Mouse (Mus musculus) 3T3-L1 (cell line): ENCODE data around the gene Celf2.

ENCODE experiments used
- DNase-seq: peaks from one replicate; pipeline ENCODE4 v3.0.0-alpha.2; 2015; ENCODE audit warnings: low read depth, low spot score

Gene Celf2

DNA sequence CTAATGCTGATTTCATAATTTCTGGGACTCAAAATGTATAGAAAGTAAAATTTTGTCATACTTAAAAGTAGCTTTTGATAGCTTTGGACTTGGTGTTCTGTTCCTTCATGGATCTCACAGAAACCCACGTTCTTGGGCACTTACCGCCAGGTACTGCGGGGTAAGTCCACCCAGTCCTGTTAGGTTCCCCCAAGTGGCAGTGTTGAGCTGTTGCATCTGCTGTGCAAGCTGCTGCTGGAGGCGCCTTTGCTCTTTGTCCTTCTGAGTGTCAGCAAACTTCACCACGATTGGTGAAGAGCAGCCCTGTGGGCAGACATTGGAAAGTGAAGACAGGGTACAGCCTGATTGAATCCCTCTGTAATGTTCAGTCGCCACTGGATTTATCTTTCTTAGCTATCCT lies 905.5 kb downstream of the Celf2 start:
- no peak for DNase-seq

- DNase-seq: no peak
These were observed 907.2 kb downstream of the Celf2 start for GRCm38 (mm10) chr2:6602163-6602562.

DNA sequence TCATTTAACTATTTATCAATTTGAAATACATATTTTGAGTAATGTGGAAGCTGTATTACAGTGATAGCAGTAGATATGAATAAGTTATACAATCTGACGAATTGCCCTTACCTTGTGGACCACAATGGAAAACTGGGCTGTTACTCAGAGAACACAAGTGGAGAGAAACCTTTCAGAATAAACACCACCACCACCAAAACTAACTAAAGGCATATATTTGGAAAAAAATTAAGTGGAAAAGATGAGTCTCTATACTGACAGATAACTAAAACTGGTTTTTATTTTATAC lies 910.5 kb downstream of the Celf2 start:
- DNase-seq: no peak

DNA sequence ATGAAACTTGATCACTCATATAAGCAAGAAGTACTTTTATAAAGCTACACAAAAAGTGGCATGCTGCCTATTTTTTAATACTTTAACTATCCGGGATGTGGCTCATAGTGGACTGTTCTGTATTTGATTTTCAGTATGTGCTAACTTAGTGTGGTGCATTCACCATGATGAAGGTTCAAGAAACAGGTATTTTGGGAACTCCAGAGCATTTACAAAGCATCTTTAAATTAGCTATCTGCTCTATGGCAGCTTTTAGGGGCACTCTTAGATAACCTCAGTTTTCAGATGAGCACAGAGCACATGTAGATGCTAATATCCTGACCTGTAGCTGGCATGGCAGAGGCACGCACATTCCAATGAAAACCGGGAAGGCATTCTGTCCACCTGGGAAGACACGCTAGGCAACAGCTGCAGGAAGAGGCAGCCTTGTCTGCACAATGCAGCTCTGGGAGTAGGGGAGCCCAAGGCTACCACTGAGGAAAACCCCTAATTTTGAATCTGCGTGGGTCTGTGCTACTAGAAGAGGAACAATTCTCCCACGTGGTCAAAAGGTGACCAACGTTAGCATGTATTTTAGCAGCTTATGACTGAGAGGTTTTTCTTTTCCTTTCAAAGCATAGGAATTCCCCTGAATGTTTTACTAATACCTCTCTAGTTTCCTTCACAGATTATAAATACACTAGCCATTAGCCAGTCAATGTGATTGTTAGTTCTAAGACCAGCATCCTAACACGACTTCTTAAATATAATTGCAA lies 911.1 kb downstream of the Celf2 start:
- no peak for DNase-seq

DNA sequence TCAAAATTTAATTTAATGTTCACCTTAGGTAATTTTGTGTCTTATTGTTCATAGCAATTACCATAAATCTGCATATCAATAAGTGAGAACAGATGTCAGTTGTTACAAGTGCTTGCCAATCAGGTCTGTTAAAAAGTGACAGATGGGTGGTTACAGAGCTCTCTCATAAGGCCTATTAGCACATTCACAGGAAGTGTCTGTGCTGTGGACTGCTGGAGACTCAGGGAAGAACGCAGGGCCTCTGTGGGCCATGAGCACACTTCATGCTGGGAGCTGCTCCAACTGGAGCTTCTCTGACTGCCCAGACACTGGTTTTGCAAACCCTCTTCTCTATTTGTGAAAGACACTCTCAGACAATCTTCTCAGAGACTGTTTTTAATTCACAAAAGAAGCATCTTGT lies 914.6 kb downstream of the Celf2 start:
- peak; percentile 63 for DNase-seq

- peak; percentile 77 for DNase-seq
These were observed 915.2 kb downstream of the Celf2 start for GRCm38 (mm10) chr2:6594160-6594559.

DNA sequence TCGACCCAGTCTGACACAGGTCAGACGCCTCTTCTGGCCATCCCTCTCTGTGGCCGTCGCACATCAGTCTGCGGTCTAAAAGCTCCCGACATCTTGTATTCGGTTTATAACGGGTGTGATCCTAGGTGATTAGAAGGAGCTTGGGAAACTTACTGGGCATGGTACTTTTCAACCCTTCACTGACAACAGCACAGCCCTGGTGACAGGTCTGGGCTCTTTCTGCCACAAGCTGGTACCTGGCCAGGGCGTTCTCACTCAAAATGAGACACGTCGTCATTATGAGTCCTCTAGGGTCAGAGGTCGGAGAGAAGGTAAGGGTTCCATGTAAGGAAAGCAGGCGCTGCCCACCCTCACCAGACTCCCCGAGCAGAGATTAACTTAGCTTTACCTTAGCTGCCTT lies 915.6 kb downstream of the Celf2 start:
- DNase-seq: peak; percentile 3

DNA sequence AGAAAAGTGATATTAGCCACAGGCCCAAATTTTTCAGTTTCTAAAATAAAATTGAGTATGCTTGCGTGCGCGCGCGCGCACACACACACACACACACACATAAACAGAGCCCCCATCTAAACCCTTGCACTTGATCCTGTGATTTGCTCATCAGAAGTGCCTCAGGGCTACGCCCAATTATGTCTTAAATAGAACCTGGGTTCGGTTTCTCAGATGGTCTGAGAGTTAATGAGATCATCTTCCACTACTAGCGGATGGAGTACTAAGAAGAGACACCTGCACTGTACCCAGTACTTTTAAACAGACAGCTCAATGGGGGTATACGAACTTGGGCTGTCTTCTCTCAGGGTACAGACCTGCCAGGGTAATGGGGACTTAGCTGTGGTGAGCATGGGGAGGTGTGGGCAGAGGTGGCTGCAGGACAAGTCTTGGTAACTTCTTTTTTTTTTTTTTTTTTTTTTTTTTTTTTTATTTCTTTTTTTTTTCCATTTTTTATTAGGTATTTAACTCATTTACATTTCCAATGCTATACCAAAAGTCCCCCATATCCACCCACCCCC lies 923.2 kb downstream of the Celf2 start:
- no peak for DNase-seq

DNA sequence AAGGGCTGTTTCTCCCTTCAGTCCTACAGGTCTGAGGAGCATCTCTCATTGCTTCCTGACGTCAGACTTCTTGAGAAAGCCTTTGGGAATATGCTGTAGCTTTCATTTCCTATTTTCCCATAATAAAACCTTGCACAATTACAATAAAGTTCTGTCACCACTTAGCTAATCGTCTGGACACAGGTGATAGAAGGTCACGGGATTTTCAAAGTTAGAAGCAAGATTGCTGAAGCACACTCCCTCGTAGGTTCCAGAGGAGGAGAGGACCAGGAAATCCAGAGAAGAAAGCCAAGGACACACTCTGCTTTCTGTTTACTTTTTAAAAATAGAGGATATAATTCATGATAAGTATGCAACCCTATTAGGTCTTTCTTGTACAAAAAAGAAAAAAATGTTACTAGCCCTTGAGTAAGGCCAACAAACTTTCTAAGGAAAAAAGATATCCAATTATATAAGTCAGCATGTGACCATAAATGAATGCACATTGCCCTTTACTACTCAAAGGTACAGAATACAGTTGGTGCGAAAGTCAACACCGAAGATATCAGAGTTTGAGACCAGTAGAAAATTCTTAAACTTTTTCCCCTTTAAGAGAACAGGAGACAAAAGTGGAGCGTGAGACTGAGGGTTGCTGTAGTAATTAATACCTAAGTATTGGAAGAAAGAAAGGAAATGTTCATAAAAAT lies 924.2 kb downstream of the Celf2 start:
- DNase-seq: no peak

- peak; percentile 45 for DNase-seq
These were observed 926.7 kb downstream of the Celf2 start for GRCm38 (mm10) chr2:6582711-6583110.

DNA sequence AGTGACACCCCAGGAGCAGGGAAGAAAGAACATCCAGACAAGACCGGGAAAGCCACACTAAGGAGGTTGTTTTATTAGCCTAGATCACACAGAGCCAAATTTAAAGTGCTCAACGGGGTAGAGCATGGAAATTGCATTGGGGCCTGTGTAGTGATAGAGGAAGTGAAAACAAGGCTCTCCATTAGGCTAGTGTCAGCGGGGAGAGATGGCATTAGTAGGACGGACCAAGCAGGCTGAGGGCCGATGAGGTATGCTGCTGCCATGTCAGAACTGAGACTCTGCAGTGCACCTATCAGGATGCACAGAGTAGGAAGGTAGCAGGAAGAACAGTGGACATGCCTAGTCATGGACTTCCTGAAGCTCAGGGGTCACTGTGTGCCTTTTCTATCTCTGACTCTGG lies 929.3 kb downstream of the Celf2 start:
- DNase-seq: no peak

- DNase-seq: peak; percentile 20
These were observed 934.0 kb downstream of the Celf2 start for GRCm38 (mm10) chr2:6575316-6575715.

DNA sequence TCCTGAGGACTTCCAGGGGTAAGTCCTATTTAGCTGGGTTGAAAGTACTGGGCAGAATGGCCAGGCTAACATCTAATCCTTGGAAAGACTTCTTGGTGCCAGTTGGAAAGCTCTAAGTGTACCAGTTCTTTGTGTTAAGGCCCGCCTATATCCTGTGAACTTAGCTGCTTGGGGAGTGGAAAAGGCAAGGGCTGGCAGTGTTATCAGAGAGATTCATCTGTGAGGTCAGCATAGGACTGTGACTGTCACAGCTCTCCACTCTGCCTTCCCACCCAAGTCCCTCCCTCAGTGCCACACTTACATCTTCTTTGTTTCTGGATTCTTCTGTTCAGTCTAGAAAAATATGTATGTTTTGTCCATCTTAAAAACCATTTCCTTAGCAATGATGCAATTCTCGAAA lies 935.7 kb downstream of the Celf2 start:
- no peak for DNase-seq

GRCm38 (mm10) chr2:6572976-6573375 lies 936.4 kb downstream of the Celf2 start:
- no peak for DNase-seq

- DNase-seq: no peak
These were observed 940.3 kb downstream of the Celf2 start for GRCm38 (mm10) chr2:6569040-6569542.

DNA sequence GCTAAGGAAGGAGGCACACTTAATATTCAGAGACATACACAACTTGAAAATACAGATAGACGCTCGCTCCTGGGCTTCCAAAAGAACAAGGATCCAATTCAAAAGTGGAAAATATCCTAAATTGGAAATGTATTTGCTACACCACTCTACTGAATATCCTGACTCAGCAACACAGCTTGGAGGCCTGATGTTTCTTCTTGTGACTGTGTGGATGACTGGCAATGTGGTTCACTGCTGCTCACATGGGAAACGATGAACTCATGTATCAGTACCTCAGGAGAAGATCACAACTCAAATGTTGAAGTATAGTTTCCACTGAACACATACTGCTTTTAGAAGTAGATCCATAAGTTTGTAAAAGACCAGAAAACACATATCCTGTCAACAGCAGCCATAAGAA lies 944.2 kb downstream of the Celf2 start:
- no peak for DNase-seq

DNA sequence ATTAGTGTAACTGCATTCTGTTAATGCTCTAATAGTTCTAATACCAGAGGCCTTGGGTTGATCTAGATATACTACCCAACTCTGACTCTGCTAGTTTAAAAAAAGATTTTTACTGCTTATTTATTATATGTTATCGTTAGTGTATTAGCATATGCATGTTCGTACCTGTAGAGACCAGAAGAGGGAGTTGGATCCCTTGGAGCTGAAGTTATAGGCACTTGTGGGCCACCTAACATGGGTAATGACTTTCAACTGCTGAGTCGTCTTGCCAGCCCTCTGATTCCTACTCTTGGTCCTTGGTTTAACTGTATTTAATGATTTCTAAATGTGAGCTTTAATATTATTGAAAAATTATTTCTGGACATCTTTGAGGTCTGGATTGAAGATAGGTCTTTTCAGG lies 948.0 kb downstream of the Celf2 start:
- no peak for DNase-seq

DNA sequence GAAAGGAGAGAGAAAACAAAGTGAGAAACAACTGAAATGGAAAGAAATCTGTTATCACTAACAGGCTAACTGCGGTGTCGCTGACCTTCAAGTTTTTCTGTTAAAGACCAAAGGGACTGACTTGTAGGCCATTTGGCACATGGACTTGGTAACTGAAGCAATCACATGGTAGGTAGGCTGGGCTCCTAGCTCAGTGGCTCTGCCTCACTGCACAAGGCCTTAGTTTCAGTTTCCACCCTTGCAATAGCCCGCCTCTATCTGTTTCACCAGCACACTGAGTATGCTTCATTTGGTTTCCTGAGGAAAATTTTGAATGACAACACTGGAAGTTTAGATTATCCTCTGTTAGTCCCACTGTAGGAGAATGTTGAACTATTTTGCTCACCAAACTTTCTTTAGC lies 948.6 kb downstream of the Celf2 start:
- DNase-seq: no peak

DNA sequence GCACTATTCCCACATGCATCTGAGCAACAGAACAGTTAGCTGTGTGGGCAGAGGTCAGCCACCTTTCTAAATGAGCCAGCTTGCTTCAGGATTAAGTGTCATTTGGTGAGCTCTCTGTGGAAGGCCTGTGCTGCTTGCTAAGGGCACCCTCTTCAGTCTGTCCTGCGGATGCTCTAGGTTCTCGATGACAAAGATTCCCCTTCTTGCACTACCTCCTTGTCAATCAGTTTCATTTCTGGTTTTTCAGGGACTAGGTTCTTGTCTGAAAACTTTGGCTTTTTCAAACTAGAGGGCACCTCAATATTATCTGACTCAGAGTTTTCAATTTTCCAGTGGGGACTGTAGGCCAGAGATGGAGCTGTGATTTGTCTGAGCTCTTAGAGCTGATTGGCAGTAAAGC lies 949.8 kb downstream of the Celf2 start:
- no peak for DNase-seq

DNA sequence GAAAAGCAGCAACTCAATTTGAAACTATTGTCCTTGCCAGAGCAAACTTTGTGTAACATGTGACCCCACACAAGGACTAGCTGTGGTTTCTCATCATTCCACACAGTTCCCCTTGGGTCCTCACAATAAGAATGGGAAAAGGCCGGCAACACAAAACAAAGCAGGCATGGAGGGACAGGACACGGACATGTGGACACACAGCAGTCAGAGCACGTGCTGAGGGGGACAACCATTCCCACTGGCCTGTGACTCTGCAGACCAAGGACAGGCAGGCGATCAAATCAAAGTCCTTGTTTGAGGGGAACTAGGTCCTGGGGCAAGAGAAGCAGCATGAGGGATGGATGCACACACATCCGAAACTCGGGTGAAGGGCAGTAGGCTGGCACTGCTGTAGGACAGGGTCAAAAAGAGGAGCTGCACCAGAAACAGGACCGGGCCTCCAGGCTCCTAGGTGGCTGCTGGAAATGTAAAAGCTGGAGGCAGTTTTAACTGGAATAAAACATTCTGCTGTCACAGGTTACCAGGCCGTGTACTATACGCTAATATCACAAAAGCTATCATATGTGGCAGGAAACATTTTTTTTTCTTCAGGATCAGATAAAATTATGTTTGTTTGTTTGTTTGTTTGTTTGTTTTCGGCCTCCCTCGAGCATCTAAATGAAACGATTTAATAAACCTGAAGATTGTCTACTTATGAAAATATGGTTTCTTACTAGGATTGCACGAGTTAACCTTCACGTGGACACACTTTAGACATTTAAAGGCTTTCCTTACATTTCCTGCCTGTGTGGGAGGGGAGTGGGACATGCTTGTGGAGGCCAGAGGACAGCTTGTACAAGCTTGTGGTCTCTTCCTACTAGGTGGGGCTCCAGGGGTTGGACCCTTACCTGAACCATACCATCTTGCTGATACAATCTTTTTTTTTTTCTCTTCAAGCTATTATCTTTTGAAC lies 950.8 kb downstream of the Celf2 start:
- no peak for DNase-seq

GRCm38 (mm10) chr2:6557749-6558148 lies 951.6 kb downstream of the Celf2 start:
- DNase-seq: no peak

GRCm38 (mm10) chr2:6556913-6557312 lies 952.5 kb downstream of the Celf2 start:
- DNase-seq: no peak
